Mouse (Mus musculus) limb, embryonic 12.5 days (tissue): ENCODE measurements at regions not wholly inside any gene's neighbourhood (a gene's known extent, or its start where the extent isn't known, plus 50 kb on each side); places are given as distances from the start of the nearest gene placed in this dataset.
A peak's percentile ranks its signal among the peaks of the same experiment; 100 is the strongest.

Experiments used
- ATAC-seq: fragments of 200-750 bp; cut with Nextera tagmentation; 2 replicates; pipeline ENCODE4 v1.8.0; 2017; ENCODE audit warnings: low read depth, moderate TSS enrichment; ENCODE audit not compliant: insufficient number of reproducible peaks, insufficient read depth, low FRiP score, low TSS enrichment
- H3K27ac ChIP-seq: fragments of 300-500 bp; sonication (generic); 2 replicates; pipeline ENCODE4 v1.5.1; 2016; ENCODE audit warnings: mild to moderate bottlenecking, moderate library complexity
- H3K27me3 ChIP-seq: fragments of 300-500 bp; sonication (generic); 2 replicates; pipeline ENCODE4 v1.6.1; 2016; ENCODE audit warnings: mild to moderate bottlenecking, moderate library complexity
- H3K36me3 ChIP-seq: fragments of 300-500 bp; sonication (generic); 2 replicates; pipeline ENCODE4 v1.6.1; 2016; ENCODE audit warnings: mild to moderate bottlenecking, moderate library complexity
- H3K4me1 ChIP-seq: fragments of 300-500 bp; sonication (generic); replicated peaks from 2 replicates; pipeline ENCODE4 v1.6.1; 2016
- H3K4me2 ChIP-seq: fragments of 300-500 bp; sonication (generic); 2 replicates; pipeline ENCODE4 v1.6.1; 2016; ENCODE audit warnings: mild to moderate bottlenecking, moderate library complexity
- H3K4me3 ChIP-seq: fragments of 300-500 bp; sonication (generic); replicated peaks from 2 replicates; pipeline ENCODE4 v1.5.1; 2016; ENCODE audit warnings: mild to moderate bottlenecking
- H3K9ac ChIP-seq: fragments of 300-500 bp; sonication (generic); replicated peaks from 2 replicates; pipeline ENCODE4 v1.6.1; 2016; ENCODE audit warnings: mild to moderate bottlenecking, moderate library complexity
- H3K9me3 ChIP-seq: fragments of 300-500 bp; sonication (generic); 2 replicates; pipeline ENCODE4 v1.6.1; 2016; ENCODE audit warnings: mild to moderate bottlenecking, moderate library complexity
- WGBS: fragments of 180-500 bp; shearing (Covaris S2); methylation state at CpG from one replicate; pipeline ENCODE4 v1.1.7; 2016; 5-methylcytosine and 5-hydroxymethylcytosine counted together

DNA sequence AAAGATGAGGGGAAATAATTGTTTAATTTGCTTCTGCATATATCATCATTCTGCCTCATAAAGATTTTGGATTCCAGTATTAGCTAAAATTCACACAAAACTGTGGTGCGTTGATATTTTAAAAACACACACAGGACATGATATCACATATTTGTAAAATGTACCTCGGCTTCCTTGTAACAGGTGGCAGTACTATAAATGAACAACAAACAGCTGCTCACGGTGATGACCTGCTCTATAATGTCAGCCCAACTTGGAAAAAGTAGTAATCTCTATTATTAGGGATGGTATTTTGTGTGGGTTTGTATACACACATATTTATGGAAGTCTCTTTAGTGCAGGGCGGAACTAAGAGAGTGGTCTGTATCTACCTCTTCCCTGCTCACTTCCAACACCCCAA is 292.7 kb upstream of the Tnp1 start:
- Histone ChIP-seq H3K36me3 (no peaks in the 10 kb centered on the region), H3K9ac (no peak overlapping the region), H3K27me3 (no peaks in the 10 kb centered on the region), H3K4me1 (peaks cover 13% of the 10 kb centered on the region), H3K27ac (no peak overlapping the region), H3K4me2 (no peak overlapping the region), H3K9me3 (no peaks in the 10 kb centered on the region), H3K4me3 (no peak overlapping the region)
- ATAC-seq = no peak
- WGBS = 83% methylated on average over 4 of the region's 4 CpGs

DNA sequence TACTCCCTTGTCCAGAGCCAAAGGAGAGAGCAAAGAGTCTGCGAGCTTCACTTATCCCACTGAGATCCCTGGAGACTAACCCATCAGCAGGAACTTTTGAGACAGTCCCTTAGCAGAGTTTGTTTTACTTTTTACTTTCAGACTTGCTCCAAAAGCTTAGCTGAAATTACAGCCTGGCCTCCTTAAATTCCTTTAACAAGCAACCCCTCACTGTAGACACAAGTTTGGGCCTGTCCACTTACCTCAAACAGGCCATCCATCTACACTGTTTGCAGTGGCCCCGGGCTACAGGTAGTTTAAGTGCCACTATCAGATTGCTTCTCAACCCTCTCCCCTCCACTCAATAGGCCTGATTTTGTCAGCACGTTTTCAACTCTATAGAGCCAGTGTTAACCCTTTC is 291.5 kb upstream of the Tnp1 start:
- peak overlapping the region; percentile 53; the same call in 1 of the 2 replicates for H3K27ac ChIP-seq
- no peak overlapping the region for H3K9ac ChIP-seq
- H3K36me3 ChIP-seq = no peaks in the 10 kb centered on the region
- H3K4me2 ChIP-seq = no peak overlapping the region
- WGBS = 12% methylated on average over 3 of the region's 3 CpGs
- H3K4me1 ChIP-seq = peaks cover 10% of the 10 kb centered on the region
- peak; percentile 52; the same call in 1 of the 2 replicates for ATAC-seq
- H3K27me3 ChIP-seq = no peaks in the 10 kb centered on the region
- no peaks in the 10 kb centered on the region for H3K9me3 ChIP-seq
- no peak overlapping the region for H3K4me3 ChIP-seq

DNA sequence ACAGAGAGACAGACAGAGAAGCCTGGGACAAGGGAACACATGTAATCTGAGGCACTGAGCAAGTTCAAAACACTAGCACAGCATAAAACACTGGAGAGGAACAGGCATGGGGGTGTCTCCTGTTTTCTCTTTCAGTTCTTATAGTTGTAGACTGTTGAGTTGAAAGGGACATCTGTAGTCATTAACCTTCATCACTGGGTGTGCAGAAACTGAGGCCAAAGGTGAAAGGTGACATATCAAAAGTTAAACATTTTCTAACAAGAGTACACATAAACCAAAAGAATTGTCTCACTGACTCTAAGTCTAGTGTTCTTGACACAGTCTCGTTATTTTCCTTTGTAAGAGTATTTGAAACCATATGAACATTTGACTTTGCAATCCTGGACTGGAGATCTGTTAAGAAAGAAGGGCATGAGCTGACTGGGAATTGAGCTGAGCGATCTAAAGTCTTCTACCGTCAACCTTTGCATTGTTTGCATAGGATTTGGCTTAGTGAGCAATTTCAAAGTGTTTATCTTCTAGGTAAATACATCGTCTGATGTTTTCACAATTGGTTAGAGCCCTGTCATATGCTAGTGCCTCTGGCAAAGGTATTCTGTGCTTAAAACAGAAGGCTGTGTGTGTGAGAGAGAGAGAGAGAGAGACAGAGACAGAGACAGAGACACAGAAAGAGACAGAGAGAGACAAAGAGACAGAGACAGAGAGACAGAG is 284.4 kb upstream of the Tnp1 start:
- WGBS = 72% methylated on average over 4 of the region's 4 CpGs
- no peak for ATAC-seq
- no peak overlapping the region for H3K27ac ChIP-seq

DNA sequence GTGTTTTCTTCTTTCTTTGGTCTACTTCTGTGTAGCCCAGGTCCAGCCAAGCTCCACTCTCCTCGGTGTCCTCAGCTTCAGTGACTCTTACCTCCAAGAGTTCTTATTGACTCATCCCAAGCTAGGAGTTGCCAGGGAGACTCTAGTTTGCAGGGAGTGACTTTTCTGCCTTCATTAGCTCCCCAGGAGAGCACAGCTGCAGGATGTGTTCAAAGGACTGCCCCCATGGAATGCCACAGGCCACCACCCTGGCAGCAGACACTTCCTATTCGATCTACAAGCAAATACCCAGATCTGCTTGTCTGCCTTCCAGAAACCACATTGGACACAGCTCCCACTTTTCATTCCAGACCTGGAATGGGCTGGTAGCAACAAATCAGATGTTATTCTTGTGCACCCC is 269.6 kb upstream of the Tnp1 start:
- H3K4me3 ChIP-seq = no peak overlapping the region
- peaks cover 12% of the 10 kb centered on the region for H3K9me3 ChIP-seq
- no peak for ATAC-seq
- no peaks in the 10 kb centered on the region for H3K27me3 ChIP-seq
- H3K4me2 ChIP-seq = no peak overlapping the region
- WGBS = 73% methylated on average over 2 of the region's 2 CpGs
- H3K9ac ChIP-seq = no peak overlapping the region
- no peaks in the 10 kb centered on the region for H3K4me1 ChIP-seq
- no peaks in the 10 kb centered on the region for H3K36me3 ChIP-seq
- H3K27ac ChIP-seq = no peak overlapping the region

More for the DNA sequence above, 284.4 kb upstream of the Tnp1 start:
- H3K4me1 ChIP-seq = no peaks in the 10 kb centered on the region
- H3K4me2 ChIP-seq = no peak overlapping the region
- H3K27me3 ChIP-seq = no peaks in the 10 kb centered on the region
- no peaks in the 10 kb centered on the region for H3K36me3 ChIP-seq
- no peak overlapping the region for H3K9ac ChIP-seq
- H3K4me3 ChIP-seq = no peak overlapping the region
- H3K9me3 ChIP-seq = no peaks in the 10 kb centered on the region

DNA sequence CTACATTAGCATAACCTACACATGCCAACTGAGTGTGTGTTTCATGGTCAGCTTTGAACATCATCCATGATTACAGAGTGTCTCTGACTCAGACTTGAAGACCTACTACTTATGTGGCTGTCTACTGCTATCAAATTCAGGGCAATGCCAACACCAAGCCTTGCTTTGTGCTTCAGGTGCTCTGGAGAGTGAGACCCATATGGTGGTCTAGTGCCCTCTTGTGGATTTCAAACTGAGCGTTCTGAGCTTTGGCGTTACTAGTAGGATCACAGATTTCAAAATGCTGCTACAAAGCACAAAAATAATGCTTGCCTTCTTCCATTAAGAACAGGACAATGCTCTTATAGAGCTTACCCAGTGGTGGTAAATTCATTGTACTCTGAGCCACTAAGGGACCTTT is 258.8 kb upstream of the Tnp1 start:
- Histone ChIP-seq H3K27me3 (peaks cover 3% of the 10 kb centered on the region; the same call in 1 of the 2 replicates), H3K36me3 (no peaks in the 10 kb centered on the region), H3K4me1 (peaks cover 9% of the 10 kb centered on the region), H3K4me2 (no peak overlapping the region), H3K9me3 (no peaks in the 10 kb centered on the region), H3K4me3 (no peak overlapping the region), H3K27ac (no peak overlapping the region), H3K9ac (no peak overlapping the region)
- ATAC-seq = no peak
- WGBS = 39% methylated on average over 2 of the region's 2 CpGs

DNA sequence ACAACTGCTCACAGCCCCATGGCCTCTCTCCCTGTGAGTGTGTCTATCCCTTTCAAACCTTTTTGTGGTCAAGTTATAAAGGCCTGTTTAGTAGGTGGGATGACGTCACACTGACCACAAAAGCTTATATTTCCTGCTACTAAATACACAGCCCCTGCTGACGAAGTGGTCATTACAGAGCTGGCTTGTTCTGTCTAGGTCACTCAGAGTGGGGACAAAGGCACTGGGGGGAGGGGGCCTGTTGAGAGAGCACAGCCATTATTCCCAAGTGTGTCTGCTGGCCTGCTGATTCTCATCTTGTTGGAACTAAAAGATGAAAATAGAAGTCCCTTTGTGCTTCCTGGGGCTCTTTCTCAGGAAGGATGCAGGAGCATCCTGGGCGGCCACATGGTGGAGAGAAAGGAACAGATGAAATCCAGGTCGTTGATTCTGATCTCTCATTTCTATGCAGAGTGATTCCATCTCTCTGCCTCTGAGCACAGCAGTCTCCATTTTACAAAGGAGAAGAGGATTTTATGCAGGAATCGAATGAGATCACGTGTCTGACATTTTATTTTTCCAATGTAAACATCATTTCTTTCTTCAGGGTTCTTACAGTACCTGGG is 255.2 kb upstream of the Tnp1 start:
- Histone ChIP-seq H3K4me1 (peaks cover 15% of the 10 kb centered on the region), H3K27me3 (no peaks in the 10 kb centered on the region), H3K4me3 (no peak overlapping the region), H3K9me3 (no peaks in the 10 kb centered on the region), H3K9ac (no peak overlapping the region), H3K4me2 (no peak overlapping the region), H3K27ac (no peak overlapping the region), H3K36me3 (no peaks in the 10 kb centered on the region)
- ATAC-seq = no peak
- 65% methylated on average over 6 of the region's 6 CpGs for WGBS

DNA sequence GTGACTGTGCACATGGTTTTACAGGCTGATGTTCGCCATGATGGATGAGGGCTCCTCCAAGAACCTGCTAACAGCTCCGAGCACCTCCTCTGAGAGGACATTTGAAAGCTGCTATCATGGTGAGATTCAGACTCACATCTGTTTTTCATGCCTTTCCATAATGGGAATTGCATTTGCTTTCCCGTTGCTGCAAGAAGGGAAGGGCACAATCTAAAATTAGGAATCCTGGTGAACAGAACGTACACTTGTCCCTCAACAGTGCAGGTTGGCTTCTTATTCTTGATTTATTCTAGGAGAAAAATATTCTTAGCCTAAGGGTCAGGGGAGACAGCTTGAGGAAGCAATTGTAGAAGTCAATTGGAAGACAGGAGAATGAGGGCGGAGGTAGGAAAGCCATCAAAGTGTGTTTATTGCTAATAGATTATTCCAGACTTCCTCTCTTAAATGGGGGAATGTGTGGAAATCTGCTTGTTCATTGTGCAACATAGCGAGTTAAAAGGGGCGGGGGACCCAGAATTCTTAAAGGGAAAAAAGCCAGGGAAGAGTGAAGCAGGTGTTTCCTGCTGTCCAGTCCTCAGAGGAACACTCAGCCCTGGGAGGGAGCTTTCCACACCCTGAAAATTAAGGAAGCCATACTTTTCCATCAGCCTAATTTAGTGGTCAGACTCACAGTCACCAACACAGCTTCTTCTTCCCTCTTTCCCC is 253.5 kb upstream of the Tnp1 start:
- no peaks in the 10 kb centered on the region for H3K36me3 ChIP-seq
- no peak overlapping the region for H3K27ac ChIP-seq
- peaks cover 15% of the 10 kb centered on the region for H3K4me1 ChIP-seq
- no peaks in the 10 kb centered on the region; the same call in 1 of the 2 replicates for H3K27me3 ChIP-seq
- 29% methylated on average over 7 of the region's 7 CpGs for WGBS
- ATAC-seq = no peak
- no peaks in the 10 kb centered on the region for H3K9me3 ChIP-seq
- H3K4me2 ChIP-seq = no peak overlapping the region
- no peak overlapping the region for H3K4me3 ChIP-seq
- H3K9ac ChIP-seq = no peak overlapping the region

DNA sequence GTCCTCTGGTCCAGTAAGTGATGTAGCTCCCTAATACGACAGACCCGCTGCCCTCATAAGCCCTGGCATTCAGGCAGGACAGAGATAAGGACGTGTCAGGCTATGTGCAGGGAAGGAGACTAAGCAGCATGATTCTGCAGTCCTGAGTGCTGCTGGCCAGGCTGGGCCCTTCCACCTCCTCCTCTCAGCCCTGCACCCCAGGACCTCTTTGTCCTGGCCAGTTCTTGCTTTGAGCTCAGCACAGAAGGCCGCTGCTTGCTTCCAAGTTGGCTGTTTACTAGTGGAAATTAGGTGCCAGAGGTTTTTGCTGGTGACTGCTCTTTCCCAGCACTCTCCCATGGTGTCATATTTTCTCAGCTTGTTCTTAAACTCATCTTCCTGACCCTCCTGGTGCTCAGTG is 249.3 kb upstream of the Tnp1 start:
- H3K4me1 ChIP-seq = peaks cover 8% of the 10 kb centered on the region; the same call in 1 of the 2 replicates
- H3K27me3 ChIP-seq = no peaks in the 10 kb centered on the region; the same call in 1 of the 2 replicates
- no peak for ATAC-seq
- H3K4me2 ChIP-seq = no peak overlapping the region
- no peak overlapping the region for H3K4me3 ChIP-seq
- no peak overlapping the region for H3K9ac ChIP-seq
- 84% methylated on average over 4 of the region's 4 CpGs for WGBS
- no peak overlapping the region for H3K27ac ChIP-seq
- H3K9me3 ChIP-seq = no peaks in the 10 kb centered on the region
- no peaks in the 10 kb centered on the region for H3K36me3 ChIP-seq

DNA sequence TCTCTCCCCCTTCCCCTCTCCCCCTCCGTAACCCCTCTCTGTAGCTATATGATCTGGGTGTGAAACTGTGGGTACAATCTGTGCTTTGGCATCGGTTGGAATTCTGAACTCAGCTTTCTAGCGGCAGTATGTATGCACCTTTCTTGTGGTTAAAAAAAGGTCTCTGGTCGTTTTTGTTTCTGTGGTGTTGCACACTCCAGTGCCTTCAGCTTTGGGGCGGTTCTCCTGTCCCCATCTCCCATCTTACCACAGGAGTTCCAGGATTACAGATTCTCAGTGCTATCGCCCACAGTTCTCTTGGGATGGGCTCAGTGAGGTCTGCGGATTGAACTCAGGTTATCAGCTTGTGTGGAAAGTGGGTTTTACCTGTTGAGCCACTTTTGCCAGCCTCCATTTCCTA is 248.5 kb upstream of the Tnp1 start:
- Histone ChIP-seq H3K36me3 (no peaks in the 10 kb centered on the region), H3K27me3 (no peaks in the 10 kb centered on the region; the same call in 1 of the 2 replicates), H3K4me3 (no peak overlapping the region), H3K27ac (no peak overlapping the region), H3K4me1 (peaks cover 4% of the 10 kb centered on the region; the same call in 1 of the 2 replicates), H3K4me2 (no peak overlapping the region), H3K9ac (no peak overlapping the region), H3K9me3 (no peaks in the 10 kb centered on the region)
- ATAC-seq = no peak
- WGBS = 71% methylated on average over 7 of the region's 7 CpGs

DNA sequence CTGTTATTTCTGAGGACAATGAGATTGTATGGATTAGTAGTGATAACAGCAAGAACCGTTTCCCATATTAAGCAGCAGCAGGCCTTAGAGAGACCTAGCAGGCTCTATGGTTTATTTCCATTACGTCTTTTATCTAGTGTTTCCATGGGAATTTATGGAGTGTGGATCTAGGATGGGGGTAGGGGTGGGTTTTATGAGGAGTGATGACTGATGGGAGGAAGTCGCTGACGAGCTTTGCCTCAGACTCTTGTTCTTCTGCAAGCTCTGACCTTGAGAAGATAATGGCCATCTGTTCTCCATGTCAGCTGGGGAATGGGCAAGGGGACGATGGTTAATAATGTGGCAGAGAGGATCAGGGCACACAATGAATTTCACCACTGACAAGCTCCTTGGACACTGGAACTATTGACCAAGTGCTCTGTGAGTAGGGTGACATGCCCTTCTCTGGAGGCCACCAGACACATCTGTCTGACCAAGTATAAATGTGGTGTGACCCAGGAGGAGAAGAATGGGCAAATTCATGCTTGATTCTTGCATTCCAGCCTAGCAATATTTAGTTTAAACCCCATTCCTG is 243.9 kb upstream of the Tnp1 start:
- ATAC-seq = no peak
- Histone ChIP-seq H3K4me2 (no peak overlapping the region), H3K9ac (no peak overlapping the region), H3K36me3 (no peaks in the 10 kb centered on the region), H3K27ac (no peak overlapping the region), H3K4me1 (peaks cover 4% of the 10 kb centered on the region), H3K27me3 (no peaks in the 10 kb centered on the region), H3K9me3 (no peaks in the 10 kb centered on the region), H3K4me3 (no peak overlapping the region)
- 36% methylated on average over 5 of the region's 5 CpGs for WGBS

DNA sequence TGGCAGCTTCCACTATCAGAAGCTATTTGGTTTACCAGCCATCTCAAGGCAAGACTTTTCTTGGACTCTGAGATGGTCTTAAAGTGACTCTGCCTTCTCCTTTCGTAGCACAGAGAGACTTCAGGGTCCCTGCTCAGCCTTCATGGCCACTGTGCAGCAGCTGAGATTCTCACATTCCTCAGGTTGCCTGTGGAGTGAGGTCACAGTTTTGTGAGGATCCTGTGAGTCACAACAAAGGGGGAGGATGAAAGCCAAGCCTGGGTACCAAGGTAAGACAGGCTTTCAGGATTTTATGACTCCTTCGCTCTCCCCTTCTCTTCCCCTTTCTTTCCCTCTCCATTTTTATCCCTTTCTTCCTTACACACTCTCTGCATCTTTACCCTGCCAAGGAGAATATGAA is 241.6 kb upstream of the Tnp1 start:
- H3K27me3 ChIP-seq = no peaks in the 10 kb centered on the region
- H3K36me3 ChIP-seq = no peaks in the 10 kb centered on the region
- 77% methylated on average over 2 of the region's 2 CpGs for WGBS
- ATAC-seq = no peak
- H3K4me2 ChIP-seq = no peak overlapping the region
- H3K27ac ChIP-seq = no peak overlapping the region
- H3K4me1 ChIP-seq = peaks cover 9% of the 10 kb centered on the region
- H3K4me3 ChIP-seq = no peak overlapping the region
- no peak overlapping the region for H3K9ac ChIP-seq
- H3K9me3 ChIP-seq = no peaks in the 10 kb centered on the region
